Mouse (Mus musculus): ENCODE measurements at regions not wholly inside any gene's neighbourhood (a gene's known extent, or its start where the extent isn't known, plus 50 kb on each side); places are given as distances from the start of the nearest gene placed in this dataset.

GRCm38 (mm10) chr11:6962322-6962721 lies 101.0 kb upstream of the Adcy1 start:
- no peak overlapping the region for H3K4me2 ChIP-seq (ENCODE audit: low read depth, severe bottlenecking)
- H3K9me3 ChIP-seq (ENCODE audit: control insufficient read depth, low read length) = no peaks in the 10 kb centered on the region
- H3K4me1 ChIP-seq (ENCODE audit: control insufficient read depth, insufficient read depth, low read length) = no peaks in the 10 kb centered on the region
- DNase-seq (ENCODE audit: low spot score) = no peak
- peak; percentile 35; the same call in 1 of the 2 replicates for ATAC-seq (ENCODE audit: insufficient number of reproducible peaks, low FRiP score, low TSS enrichment, low read depth)
- H3K9ac ChIP-seq (ENCODE audit: low read length) = no peak overlapping the region
- H3K36me3 ChIP-seq (ENCODE audit: control insufficient read depth, insufficient read depth, low read length) = no peaks in the 10 kb centered on the region
- no peak overlapping the region for H3K27ac ChIP-seq (replicated peaks; ENCODE audit: low read depth, low read length)
- no peaks in the 10 kb centered on the region for H3K27me3 ChIP-seq (ENCODE audit: control insufficient read depth, insufficient read depth, low read length)
- no peak overlapping the region for H3K4me3 ChIP-seq (ENCODE audit: low read depth, low read length)

- Histone ChIP-seq H3K9ac (ENCODE audit: low read length) (no peak overlapping the region), H3K27ac (replicated peaks; ENCODE audit: low read depth, low read length) (no peak overlapping the region), H3K36me3 (ENCODE audit: control insufficient read depth, insufficient read depth, low read length) (no peaks in the 10 kb centered on the region), H3K4me2 (ENCODE audit: low read depth, severe bottlenecking) (no peak overlapping the region), H3K9me3 (ENCODE audit: control insufficient read depth, low read length) (no peaks in the 10 kb centered on the region), H3K4me1 (ENCODE audit: control insufficient read depth, insufficient read depth, low read length) (no peaks in the 10 kb centered on the region), H3K27me3 (ENCODE audit: control insufficient read depth, insufficient read depth, low read length) (no peaks in the 10 kb centered on the region), H3K4me3 (ENCODE audit: low read depth, low read length) (no peak overlapping the region)
- no peak for ATAC-seq (ENCODE audit: insufficient number of reproducible peaks, low FRiP score, low TSS enrichment, low read depth)
- DNase-seq (ENCODE audit: low spot score) = no peak
- 70% methylated on average over 1 of the region's 1 CpGs for WGBS
Observed at GRCm38 (mm10) chr11:6952787-6953186, 110.5 kb upstream of the Adcy1 start.

DNA sequence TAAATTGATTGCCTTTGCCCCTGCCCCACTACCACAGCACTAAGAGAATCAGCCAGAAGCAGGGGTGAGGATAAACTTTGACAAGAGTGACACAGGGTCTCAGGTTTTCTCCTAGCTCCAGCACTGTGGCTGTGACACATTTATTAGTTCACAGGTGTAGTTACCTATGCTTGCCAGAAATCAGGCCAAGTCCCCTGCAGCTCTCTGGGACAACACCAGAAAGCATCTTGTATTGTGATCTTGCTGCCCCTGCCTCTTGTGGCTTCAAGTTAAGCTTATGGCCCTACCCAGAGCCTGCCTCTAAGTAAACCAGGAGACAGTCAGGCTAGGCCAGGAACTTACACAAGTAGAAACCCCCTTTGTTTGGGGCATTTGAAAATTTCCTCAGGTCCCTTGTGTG lies 111.9 kb upstream of the Adcy1 start:
- ATAC-seq (ENCODE audit: insufficient number of reproducible peaks, low FRiP score, low TSS enrichment, low read depth) (no peak), DNase-seq (ENCODE audit: low spot score) (no peak)
- Histone ChIP-seq H3K9ac (ENCODE audit: low read length) (no peak overlapping the region), H3K4me1 (ENCODE audit: control insufficient read depth, insufficient read depth, low read length) (no peaks in the 10 kb centered on the region), H3K9me3 (ENCODE audit: control insufficient read depth, low read length) (no peaks in the 10 kb centered on the region), H3K27me3 (ENCODE audit: control insufficient read depth, insufficient read depth, low read length) (no peaks in the 10 kb centered on the region), H3K4me3 (ENCODE audit: low read depth, low read length) (no peak overlapping the region), H3K27ac (replicated peaks; ENCODE audit: low read depth, low read length) (no peak overlapping the region), H3K36me3 (ENCODE audit: control insufficient read depth, insufficient read depth, low read length) (no peaks in the 10 kb centered on the region), H3K4me2 (ENCODE audit: low read depth, severe bottlenecking) (no peak overlapping the region)

DNA sequence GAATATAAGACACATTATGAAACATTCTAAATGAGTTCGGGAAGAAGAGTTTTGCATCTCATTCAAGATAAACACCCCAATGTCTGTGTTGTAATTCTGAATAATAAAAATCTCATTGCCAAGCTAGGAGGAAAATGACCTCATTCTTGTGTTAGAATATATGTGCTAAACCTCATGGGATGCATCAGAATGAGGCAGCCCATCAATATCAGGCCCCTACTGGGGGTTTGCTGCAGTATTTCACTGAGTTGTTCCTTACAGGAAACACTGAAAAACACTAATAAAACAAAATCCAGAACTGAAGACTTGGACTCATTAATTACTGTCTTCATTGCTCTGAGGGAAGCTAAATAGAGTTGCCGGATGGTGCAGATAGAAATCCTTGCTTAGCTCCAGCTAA lies 111.6 kb upstream of the Gm11983 start:
- WGBS = 75% methylated on average over 2 of the region's 2 CpGs

GRCm38 (mm10) chr11:6934157-6934556 lies 96.7 kb upstream of the Gm11983 start:
- ATAC-seq (ENCODE audit: insufficient number of reproducible peaks, low FRiP score, low TSS enrichment, low read depth) (no peak), DNase-seq (ENCODE audit: low spot score) (no peak)
- no peaks in the 10 kb centered on the region for H3K36me3 ChIP-seq (ENCODE audit: control insufficient read depth, insufficient read depth, low read length)
- no peaks in the 10 kb centered on the region for H3K9me3 ChIP-seq (ENCODE audit: control insufficient read depth, low read length)
- no peaks in the 10 kb centered on the region for H3K4me1 ChIP-seq (ENCODE audit: control insufficient read depth, insufficient read depth, low read length)
- no peak overlapping the region for H3K4me2 ChIP-seq (ENCODE audit: low read depth, severe bottlenecking)
- H3K27me3 ChIP-seq (ENCODE audit: control insufficient read depth, insufficient read depth, low read length) = no peaks in the 10 kb centered on the region
- H3K27ac ChIP-seq (replicated peaks; ENCODE audit: low read depth, low read length) = no peak overlapping the region
- H3K9ac ChIP-seq (ENCODE audit: low read length) = no peak overlapping the region
- H3K4me3 ChIP-seq (ENCODE audit: low read depth, low read length) = no peak overlapping the region
- WGBS = 94% methylated on average over 1 of the region's 1 CpGs

More for the DNA sequence above, 111.6 kb upstream of the Gm11983 start:
- no peak overlapping the region for H3K9ac ChIP-seq (ENCODE audit: low read length)
- DNase-seq (ENCODE audit: low spot score) = no peak
- H3K27ac ChIP-seq (replicated peaks; ENCODE audit: low read depth, low read length) = no peak overlapping the region
- H3K27me3 ChIP-seq (ENCODE audit: control insufficient read depth, insufficient read depth, low read length) = no peaks in the 10 kb centered on the region
- H3K4me3 ChIP-seq (ENCODE audit: low read depth, low read length) = no peak overlapping the region
- H3K4me2 ChIP-seq (ENCODE audit: low read depth, severe bottlenecking) = no peak overlapping the region
- ATAC-seq (ENCODE audit: insufficient number of reproducible peaks, low FRiP score, low TSS enrichment, low read depth) = no peak
- H3K36me3 ChIP-seq (ENCODE audit: control insufficient read depth, insufficient read depth, low read length) = no peaks in the 10 kb centered on the region
- H3K9me3 ChIP-seq (ENCODE audit: control insufficient read depth, low read length) = no peaks in the 10 kb centered on the region
- no peaks in the 10 kb centered on the region for H3K4me1 ChIP-seq (ENCODE audit: control insufficient read depth, insufficient read depth, low read length)

GRCm38 (mm10) chr11:6926036-6926435 lies 88.6 kb upstream of the Gm11983 start:
- Histone ChIP-seq H3K27ac (replicated peaks; ENCODE audit: low read depth, low read length) (no peak overlapping the region), H3K4me3 (ENCODE audit: low read depth, low read length) (no peak overlapping the region), H3K9ac (ENCODE audit: low read length) (no peak overlapping the region), H3K4me2 (ENCODE audit: low read depth, severe bottlenecking) (no peak overlapping the region), H3K36me3 (ENCODE audit: control insufficient read depth, insufficient read depth, low read length) (no peaks in the 10 kb centered on the region), H3K27me3 (ENCODE audit: control insufficient read depth, insufficient read depth, low read length) (no peaks in the 10 kb centered on the region), H3K9me3 (ENCODE audit: control insufficient read depth, low read length) (no peaks in the 10 kb centered on the region), H3K4me1 (ENCODE audit: control insufficient read depth, insufficient read depth, low read length) (0 out of 2 replicates have a peak, but pooled peaks cover 3% of the 10 kb centered on the region)
- ATAC-seq (ENCODE audit: insufficient number of reproducible peaks, low FRiP score, low TSS enrichment, low read depth) (no peak), DNase-seq (ENCODE audit: low spot score) (no peak)
- WGBS = 53% methylated on average over 8 of the region's 8 CpGs

- no peak overlapping the region for H3K4me2 ChIP-seq (ENCODE audit: low read depth, severe bottlenecking)
- no peaks in the 10 kb centered on the region for H3K36me3 ChIP-seq (ENCODE audit: control insufficient read depth, insufficient read depth, low read length)
- H3K27ac ChIP-seq (replicated peaks; ENCODE audit: low read depth, low read length) = no peak overlapping the region
- ATAC-seq (ENCODE audit: insufficient number of reproducible peaks, low FRiP score, low TSS enrichment, low read depth) (no peak; the same call in 1 of the 2 replicates), DNase-seq (ENCODE audit: low spot score) (no peak)
- WGBS = 30% methylated on average over 6 of the region's 6 CpGs
- H3K4me1 ChIP-seq (ENCODE audit: control insufficient read depth, insufficient read depth, low read length) = 0 out of 2 replicates have a peak, but pooled peaks cover 3% of the 10 kb centered on the region
- H3K9ac ChIP-seq (ENCODE audit: low read length) = no peak overlapping the region
- H3K27me3 ChIP-seq (ENCODE audit: control insufficient read depth, insufficient read depth, low read length) = no peaks in the 10 kb centered on the region
- H3K4me3 ChIP-seq (ENCODE audit: low read depth, low read length) = no peak overlapping the region
- no peaks in the 10 kb centered on the region for H3K9me3 ChIP-seq (ENCODE audit: control insufficient read depth, low read length)
Observed at GRCm38 (mm10) chr11:6924476-6924875, 87.0 kb upstream of the Gm11983 start.

GRCm38 (mm10) chr11:6923917-6924316 lies 86.5 kb upstream of the Gm11983 start:
- Histone ChIP-seq H3K27ac (replicated peaks; ENCODE audit: low read depth, low read length) (no peak overlapping the region), H3K9me3 (ENCODE audit: control insufficient read depth, low read length) (no peaks in the 10 kb centered on the region), H3K4me2 (ENCODE audit: low read depth, severe bottlenecking) (peak overlapping the region; percentile 30), H3K4me3 (ENCODE audit: low read depth, low read length) (no peak overlapping the region), H3K4me1 (ENCODE audit: control insufficient read depth, insufficient read depth, low read length) (0 out of 2 replicates have a peak, but pooled peaks cover 3% of the 10 kb centered on the region), H3K27me3 (ENCODE audit: control insufficient read depth, insufficient read depth, low read length) (no peaks in the 10 kb centered on the region), H3K36me3 (ENCODE audit: control insufficient read depth, insufficient read depth, low read length) (no peaks in the 10 kb centered on the region), H3K9ac (ENCODE audit: low read length) (no peak overlapping the region)
- DNase-seq (ENCODE audit: low spot score) (peak; percentile 50), ATAC-seq (ENCODE audit: insufficient number of reproducible peaks, low FRiP score, low TSS enrichment, low read depth) (peak; percentile 47; the same call in 1 of the 2 replicates)
- 5% methylated on average over 6 of the region's 6 CpGs for WGBS

GRCm38 (mm10) chr11:6918546-6918945 lies 81.1 kb upstream of the Gm11983 start:
- DNase-seq (ENCODE audit: low spot score) = no peak
- H3K4me3 ChIP-seq (ENCODE audit: low read depth, low read length) = no peak overlapping the region
- no peak overlapping the region for H3K9ac ChIP-seq (ENCODE audit: low read length)
- no peak overlapping the region for H3K27ac ChIP-seq (replicated peaks; ENCODE audit: low read depth, low read length)
- H3K4me1 ChIP-seq (ENCODE audit: control insufficient read depth, insufficient read depth, low read length) = 0 out of 2 replicates have a peak, but pooled peaks cover under 1% of the 10 kb centered on the region
- no peak overlapping the region for H3K4me2 ChIP-seq (ENCODE audit: low read depth, severe bottlenecking)
- ATAC-seq (ENCODE audit: insufficient number of reproducible peaks, low FRiP score, low TSS enrichment, low read depth) = no peak
- H3K36me3 ChIP-seq (ENCODE audit: control insufficient read depth, insufficient read depth, low read length) = no peaks in the 10 kb centered on the region
- 97% methylated on average over 1 of the region's 1 CpGs for WGBS
- no peaks in the 10 kb centered on the region for H3K27me3 ChIP-seq (ENCODE audit: control insufficient read depth, insufficient read depth, low read length)
- no peaks in the 10 kb centered on the region for H3K9me3 ChIP-seq (ENCODE audit: control insufficient read depth, low read length)
